Mouse (Mus musculus) MN1 (cell line): Measurements from ENCODE around the gene Kif18a.

ENCODE experiments used
- DNase-seq: peaks from one replicate; pipeline ENCODE4 v3.0.0-alpha.2; 2016; ENCODE audit warnings: low spot score

Kif18a gene

GRCm38 (mm10) chr2:109374881-109375280 is 94.3 kb downstream of the Kif18a start:
- no peak for DNase-seq

- DNase-seq = no peak
Measured at GRCm38 (mm10) chr2:109384019-109384418, 103.5 kb downstream of the Kif18a start.

GRCm38 (mm10) chr2:109386211-109386610 is 105.7 kb downstream of the Kif18a start:
- no peak for DNase-seq

- DNase-seq = no peak
Measured at GRCm38 (mm10) chr2:109388733-109389132, 108.2 kb downstream of the Kif18a start.

GRCm38 (mm10) chr2:109389977-109390376 is 109.4 kb downstream of the Kif18a start:
- DNase-seq = no peak
